Mouse (Mus musculus) thymus, adult 2 months (tissue): ENCODE data around the gene G3bp1.

ENCODE experiments used
- CTCF ChIP-seq: fragments of 200-500 bp; IDR thresholded peaks from 2 replicates; pipeline ENCODE4 v1.5.1; 2012; ENCODE audit warnings: mild to moderate bottlenecking, control low read depth, low read length, moderate library complexity, borderline replicate concordance; ENCODE audit not compliant: control insufficient read depth, poor library complexity, insufficient read depth; ENCODE audit errors: extremely low read depth
- POLR2A ChIP-seq: fragments of 200-500 bp; IDR thresholded peaks from 2 replicates; pipeline ENCODE4 v1.6.1; 2012; ENCODE audit warnings: mild to moderate bottlenecking, low read length, control low read depth, moderate library complexity; ENCODE audit not compliant: control insufficient read depth, poor library complexity, insufficient read depth; ENCODE audit errors: extremely low read depth

DNA sequence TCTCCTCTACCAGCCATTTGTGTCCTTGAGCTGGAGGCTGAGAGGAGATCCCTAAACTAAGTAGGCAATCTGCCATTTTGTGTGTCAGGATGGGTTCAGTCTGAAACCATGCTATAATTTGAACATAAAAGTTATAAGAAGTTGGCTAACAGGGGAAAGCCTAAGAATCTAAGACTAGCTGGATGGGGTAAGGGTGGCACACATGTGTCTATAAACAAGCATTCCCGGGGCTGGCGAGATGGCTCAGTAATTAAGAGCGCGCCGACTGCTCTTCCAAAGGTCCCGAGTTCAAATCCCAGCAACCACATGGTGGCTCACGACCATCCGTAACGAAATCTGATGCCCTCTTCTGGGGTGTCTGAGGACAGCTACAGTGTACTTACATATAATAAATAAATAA, 7.3 kb upstream of the G3bp1 start:
- TF ChIP-seq POLR2A (no peak), CTCF (no peak)
